Mouse (Mus musculus): Measurements from ENCODE around the gene Cnot4. TPM values are rescaled to one million over a fixed set of nuclear protein-coding genes. Genes with fewer than 3 reads are reported as not detected.

Gene Cnot4
- polyA plus RNA-seq, 1 experiment from 2014 or later, result 33.2 TPM

DNA sequence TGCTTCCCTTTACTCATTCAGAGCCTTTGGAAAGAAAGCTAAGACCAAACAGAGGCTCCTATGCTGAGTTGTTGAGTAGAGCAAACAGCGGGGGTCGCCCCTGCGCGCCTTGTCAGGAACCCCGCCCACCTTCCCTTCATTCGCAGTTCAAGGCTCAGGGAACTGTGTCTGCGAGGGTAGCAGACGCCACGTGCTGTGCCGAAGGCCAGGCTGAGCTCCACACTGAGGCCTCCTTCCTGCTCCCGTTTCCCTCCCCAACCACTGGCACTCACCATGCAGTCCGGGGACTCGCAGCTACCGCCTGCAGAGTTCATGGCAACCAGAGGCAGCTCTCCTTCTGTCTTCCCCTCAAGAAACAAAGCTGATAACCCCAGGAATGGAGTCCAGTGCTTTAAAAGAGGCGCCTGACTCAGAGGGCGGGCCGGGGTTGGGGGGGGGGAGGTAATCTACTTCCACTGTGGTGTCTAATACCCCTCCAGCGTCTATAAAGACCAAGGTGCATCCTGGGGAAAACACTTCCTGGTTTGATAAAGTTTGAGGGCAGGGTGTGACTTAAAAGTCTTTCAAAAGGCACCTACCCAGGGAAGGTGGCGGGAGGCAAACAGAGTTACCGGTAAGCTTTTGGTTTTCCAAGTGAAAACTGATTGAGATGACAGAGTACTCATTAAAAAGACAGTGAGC, 145.3 kb downstream of the Cnot4 start, which contains the start of gene Slc23a4:
TSS of gene Slc23a4 (minus strand) at position 324 of the 681 bp plus-strand sequence.
- no peak within 1 kb of the TSS for H3K27ac ChIP-seq (replicated peaks)
- H3K27me3 ChIP-seq, result no peaks in the 10 kb centered on the region
- ATAC-seq (ENCODE audit: low FRiP score, low read depth), result peak; percentile 56; the same call in 1 of the 2 replicates
- no peaks in the 10 kb centered on the region for H3K9me3 ChIP-seq
- H3K9ac ChIP-seq, result no peak within 1 kb of the TSS
- H3K36me3 ChIP-seq, result no peaks in the 10 kb centered on the region
- H3K4me3 ChIP-seq, result no peak within 1 kb of the TSS
- 0 out of 2 replicates have a peak, but pooled peaks cover 11% of the 10 kb centered on the region for H3K4me1 ChIP-seq (replicated peaks)
- WGBS, result 10% methylated on average over 20 of the region's 20 CpGs
- peak within 1 kb of the TSS; percentile 23 for H3K4me2 ChIP-seq

DNA sequence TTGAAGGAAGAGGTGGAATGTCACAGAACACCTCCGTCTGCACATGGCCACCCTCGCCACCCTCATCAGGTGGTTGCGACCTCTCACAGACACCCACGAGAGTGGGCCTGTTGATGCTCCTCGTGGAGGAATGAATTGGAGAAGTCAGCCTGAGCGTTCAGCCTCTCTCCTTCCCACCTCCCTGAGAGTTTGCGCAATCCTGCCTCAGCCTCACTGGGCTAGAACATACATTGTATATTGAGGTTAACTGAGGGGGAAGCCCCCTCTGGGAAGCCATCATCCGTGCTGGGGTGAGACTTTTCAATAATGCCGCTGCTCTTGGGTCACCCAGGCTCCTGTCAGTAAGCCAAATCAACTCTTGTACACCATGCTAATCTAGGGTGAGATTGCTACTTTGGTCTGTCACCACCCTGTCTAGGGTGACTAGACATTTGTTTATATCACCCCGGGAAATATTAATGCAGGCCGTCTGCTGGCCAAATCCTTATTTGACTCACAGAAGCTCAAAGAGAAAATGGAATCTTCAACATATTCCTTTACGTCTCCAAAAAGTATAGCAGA, 146.4 kb downstream of the Cnot4 start:
- ATAC-seq (ENCODE audit: low FRiP score, low read depth), result no peak
- Histone ChIP-seq H3K27ac (replicated peaks) (no peak overlapping the region), H3K4me3 (no peak overlapping the region), H3K27me3 (no peaks in the 10 kb centered on the region), H3K9me3 (no peaks in the 10 kb centered on the region), H3K9ac (no peak overlapping the region), H3K36me3 (no peaks in the 10 kb centered on the region), H3K4me2 (no peak overlapping the region), H3K4me1 (replicated peaks) (0 out of 2 replicates have a peak, but pooled peaks cover 11% of the 10 kb centered on the region)
- 87% methylated on average over 12 of the region's 12 CpGs for WGBS

DNA sequence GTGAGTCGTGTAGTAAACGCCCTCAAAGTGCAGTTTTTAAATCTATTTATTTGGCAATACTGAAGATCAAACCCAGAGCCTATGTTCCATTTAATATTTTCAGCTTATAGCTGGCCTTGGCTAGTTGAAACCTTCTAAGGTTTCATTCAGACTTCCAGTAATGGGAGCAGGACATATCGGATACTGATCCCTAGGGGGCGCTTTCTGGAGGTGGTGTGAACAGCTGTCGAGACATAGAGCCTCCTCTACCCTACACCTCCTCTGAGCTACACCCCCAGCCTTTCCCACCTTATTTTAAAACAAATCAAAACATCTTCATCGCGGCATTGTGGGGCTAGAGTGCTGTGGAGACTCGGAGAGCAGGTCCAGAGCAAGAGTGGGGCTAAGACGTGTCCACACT, 152.9 kb downstream of the Cnot4 start:
- Histone ChIP-seq H3K9ac (no peak overlapping the region), H3K9me3 (no peaks in the 10 kb centered on the region), H3K4me1 (replicated peaks) (no peaks in the 10 kb centered on the region), H3K4me3 (no peak overlapping the region), H3K36me3 (no peaks in the 10 kb centered on the region), H3K4me2 (no peak overlapping the region), H3K27me3 (no peaks in the 10 kb centered on the region), H3K27ac (replicated peaks) (no peak overlapping the region)
- 66% methylated on average over 9 of the region's 9 CpGs for WGBS
- ATAC-seq (ENCODE audit: low FRiP score, low read depth), result no peak

DNA sequence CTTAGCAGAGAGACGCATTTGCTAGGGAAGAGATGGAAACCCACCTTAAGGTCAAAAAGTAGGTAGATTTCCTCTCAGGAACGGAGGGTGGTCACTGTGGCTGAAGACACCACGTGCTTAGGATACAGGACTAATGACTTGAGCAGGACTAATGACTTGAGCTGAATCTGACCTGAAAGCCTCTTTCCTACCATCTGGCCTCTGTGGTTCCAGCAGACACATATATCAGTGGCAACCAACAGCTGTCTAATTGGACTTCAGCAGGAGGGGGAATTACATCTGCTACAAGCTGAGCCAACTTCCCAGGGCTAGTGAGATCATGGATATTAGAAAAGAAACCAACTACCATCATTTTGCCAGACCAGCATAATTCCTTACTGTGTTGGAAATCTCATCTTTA, 154.2 kb downstream of the Cnot4 start:
- no peak overlapping the region for H3K9ac ChIP-seq
- no peaks in the 10 kb centered on the region for H3K27me3 ChIP-seq
- no peak for ATAC-seq (ENCODE audit: low FRiP score, low read depth)
- 83% methylated on average over 3 of the region's 3 CpGs for WGBS
- no peaks in the 10 kb centered on the region for H3K9me3 ChIP-seq
- no peaks in the 10 kb centered on the region for H3K4me1 ChIP-seq (replicated peaks)
- H3K36me3 ChIP-seq, result no peaks in the 10 kb centered on the region
- H3K4me3 ChIP-seq, result no peak overlapping the region
- H3K4me2 ChIP-seq, result no peak overlapping the region
- no peak overlapping the region for H3K27ac ChIP-seq (replicated peaks)

Other genes starting within 250 kb of the Cnot4 start
- 13.1 and 14.3 TPM in 2 replicates for gene Wdr91, start 222.8 kb downstream of the Cnot4 start, polyA plus RNA-seq (2015; fragmentation: Nextera tagmentation; extraction: Ambion mirVana)
- gene Stra8, start 213.6 kb downstream of the Cnot4 start, polyA plus RNA-seq (2015; fragmentation: Nextera tagmentation; extraction: Ambion mirVana), result not detected in 2 replicates
- gene Slc23a4, start 145.3 kb downstream of the Cnot4 start, polyA plus RNA-seq (2015; fragmentation: Nextera tagmentation; extraction: Ambion mirVana), result 0.56 and 0.64 TPM in 2 replicates
- gene Nup205, start 43.7 kb upstream of the Cnot4 start, polyA plus RNA-seq (2015; fragmentation: Nextera tagmentation; extraction: Ambion mirVana), result 21.2 and 21.4 TPM in 2 replicates
- 7.5 and 10.4 TPM in 2 replicates for gene Slc13a4, start 174.4 kb upstream of the Cnot4 start, polyA plus RNA-seq (2015; fragmentation: Nextera tagmentation; extraction: Ambion mirVana)
- gene Fam180a, start 192.4 kb upstream of the Cnot4 start, polyA plus RNA-seq (2015; fragmentation: Nextera tagmentation; extraction: Ambion mirVana), result 1.4 and 1.7 TPM in 2 replicates